Mouse (Mus musculus) spleen, adult 12 weeks (tissue): Measurements from ENCODE around the gene Naip6.
"Not testable (repeated sequence)": the region's sequence is repeated elsewhere in the genome, so short reads cannot be mapped to it uniquely, and the experiment has no call there.

Experiments used
- DNase-seq: peaks from one replicate; pipeline ENCODE4 v3.0.0; 2022; ENCODE audit warnings: low spot score

Gene Naip6

DNA sequence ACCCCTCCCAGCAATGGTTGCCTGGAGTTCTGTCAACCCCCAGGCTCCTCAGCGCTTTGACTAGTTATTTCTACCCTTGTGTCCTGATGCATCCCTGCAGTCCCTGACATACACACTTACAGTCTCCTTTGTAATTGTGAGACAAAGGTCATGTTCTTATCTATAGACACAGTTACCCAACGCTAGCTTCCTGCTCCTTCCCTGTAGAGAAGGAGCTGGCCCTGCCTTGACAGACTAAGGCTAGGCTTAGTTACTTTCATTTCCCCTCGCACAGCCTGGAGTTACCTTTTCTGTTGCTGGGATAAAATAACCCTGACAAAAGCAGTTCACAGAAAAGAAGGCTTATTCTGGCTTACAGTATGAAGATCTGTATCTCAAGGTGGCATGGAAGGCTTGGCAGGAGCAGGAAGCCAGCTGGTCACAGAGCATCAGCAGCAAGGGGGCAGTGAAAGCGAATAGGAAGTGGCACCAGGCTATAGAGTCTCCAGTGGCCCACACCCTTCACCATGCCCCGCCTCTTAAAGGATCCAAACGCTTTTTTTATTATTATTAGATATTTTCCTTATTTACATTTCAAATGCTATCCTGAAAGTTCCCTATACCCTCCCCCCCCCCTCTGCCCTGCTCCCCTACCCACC lies at the start of gene Naip6:
Gene Naip6, minus strand, starts transcription at position 419 of the 638 bp plus-strand sequence.
- not testable (repeated sequence) for DNase-seq

DNA sequence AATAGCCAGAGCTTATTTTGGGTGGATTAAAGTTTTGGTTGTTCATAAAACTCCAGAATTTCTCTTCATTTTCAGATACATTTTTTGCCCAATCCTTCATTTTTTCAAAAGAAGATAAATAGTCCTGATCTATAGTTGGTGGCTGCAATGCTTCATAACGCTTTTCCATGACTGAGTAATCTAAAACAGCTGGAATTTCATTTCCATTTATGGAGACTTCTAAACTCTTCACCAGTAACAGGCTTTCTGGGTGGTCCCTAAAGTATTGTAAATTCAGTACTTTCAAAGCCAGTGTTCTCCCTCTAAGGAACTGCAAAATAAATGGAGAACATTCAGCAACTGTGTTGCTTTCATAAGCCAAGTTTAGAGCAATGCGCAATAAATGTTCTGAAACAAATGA lies 34.8 kb upstream of the Naip6 start:
- not testable (repeated sequence) for DNase-seq

GRCm38 (mm10) chr13:100349510-100350173 lies 32.2 kb upstream of the Naip6 start:
- not testable (repeated sequence) for DNase-seq

- DNase-seq = no peak
These were observed 24.3 kb upstream of the Naip6 start for GRCm38 (mm10) chr13:100341822-100342221.

DNA sequence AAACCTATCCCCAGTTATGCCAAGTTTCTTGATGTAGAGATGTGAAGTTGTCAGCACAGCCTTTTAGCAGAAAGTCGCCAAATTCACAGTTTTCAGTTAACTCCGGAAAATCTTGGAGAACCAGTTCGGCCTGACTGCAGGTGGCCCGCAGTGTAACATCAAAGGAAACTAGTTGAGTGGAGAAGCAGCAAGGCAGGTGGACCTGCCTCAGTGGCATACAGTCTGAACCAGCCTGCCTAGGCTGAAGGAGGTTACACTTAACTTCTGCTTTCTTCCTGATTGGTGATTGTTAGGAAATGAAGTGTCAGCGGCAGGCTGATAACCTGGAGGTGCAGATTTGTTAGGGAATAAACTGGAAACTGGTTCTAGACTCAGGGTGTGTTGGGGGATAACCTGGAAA lies 14.3 kb upstream of the Naip6 start:
- DNase-seq = not testable (repeated sequence)

- not testable (repeated sequence) for DNase-seq
These were observed 11.4 kb upstream of the Naip6 start for GRCm38 (mm10) chr13:100328899-100329298.

DNA sequence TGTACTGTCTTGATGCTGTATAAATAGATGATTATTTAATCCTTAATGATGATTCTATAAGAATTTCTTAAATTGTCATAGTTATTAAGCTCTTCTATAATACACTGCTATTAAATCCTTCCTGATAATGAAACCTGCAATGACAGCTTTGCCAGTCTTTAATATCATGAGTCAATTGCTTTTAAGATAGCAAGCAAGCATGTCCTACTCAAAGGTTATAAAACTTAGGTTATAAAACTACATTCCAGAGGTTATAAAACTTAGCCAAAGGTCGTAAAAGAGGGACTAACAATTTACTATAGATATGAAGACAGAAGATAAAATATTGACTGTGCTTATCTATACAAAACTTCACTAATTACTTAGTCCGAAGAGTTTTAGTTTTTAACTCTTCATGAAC lies 10.6 kb upstream of the Naip6 start:
- not testable (repeated sequence) for DNase-seq

GRCm38 (mm10) chr13:100322266-100322837 lies 4.9 kb upstream of the Naip6 start:
- not testable (repeated sequence) for DNase-seq

- no peak for DNase-seq
These were observed 32.9 kb downstream of the Naip6 start for GRCm38 (mm10) chr13:100284611-100285010.

DNA sequence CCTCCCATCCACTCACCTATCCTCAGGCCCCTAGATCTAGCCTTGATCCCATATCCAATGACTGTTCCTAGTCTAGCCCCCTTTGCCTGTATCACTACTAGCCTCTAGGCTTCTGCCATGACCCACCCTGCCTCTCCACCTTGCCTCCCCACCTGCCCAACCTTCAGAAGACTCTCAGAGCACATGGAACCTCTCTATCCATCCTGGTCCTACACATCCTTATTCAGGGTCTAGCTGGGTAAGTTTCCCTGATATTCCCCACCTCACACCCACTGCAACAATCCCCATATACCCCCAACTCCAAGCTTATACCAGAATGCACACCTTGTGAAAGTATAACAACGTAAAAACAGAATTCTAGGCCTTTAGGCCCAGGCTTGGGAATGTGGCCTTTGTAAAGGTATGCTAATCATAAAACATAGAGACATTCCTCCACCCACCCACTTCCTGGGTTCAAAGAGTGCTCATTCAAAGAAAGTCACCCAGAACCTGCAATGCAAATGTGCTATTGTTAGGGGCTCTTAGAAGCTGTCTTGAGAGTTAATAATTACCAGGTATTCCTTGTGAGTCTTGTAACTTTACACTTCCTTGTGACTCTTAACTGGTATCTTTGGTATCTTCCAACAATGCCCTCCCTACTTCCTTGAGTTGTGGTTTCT lies 45.9 kb downstream of the Naip6 start:
- DNase-seq = not testable (repeated sequence)

- DNase-seq = not testable (repeated sequence)
These were observed 60.5 kb downstream of the Naip6 start for GRCm38 (mm10) chr13:100256996-100257395.

- not testable (repeated sequence) for DNase-seq
These were observed 61.5 kb downstream of the Naip6 start for GRCm38 (mm10) chr13:100255925-100256324.

- DNase-seq = not testable (repeated sequence)
These were observed 65.6 kb downstream of the Naip6 start for GRCm38 (mm10) chr13:100251897-100252296.

- not testable (repeated sequence) for DNase-seq
These were observed 70.5 kb downstream of the Naip6 start for GRCm38 (mm10) chr13:100246896-100247519.

DNA sequence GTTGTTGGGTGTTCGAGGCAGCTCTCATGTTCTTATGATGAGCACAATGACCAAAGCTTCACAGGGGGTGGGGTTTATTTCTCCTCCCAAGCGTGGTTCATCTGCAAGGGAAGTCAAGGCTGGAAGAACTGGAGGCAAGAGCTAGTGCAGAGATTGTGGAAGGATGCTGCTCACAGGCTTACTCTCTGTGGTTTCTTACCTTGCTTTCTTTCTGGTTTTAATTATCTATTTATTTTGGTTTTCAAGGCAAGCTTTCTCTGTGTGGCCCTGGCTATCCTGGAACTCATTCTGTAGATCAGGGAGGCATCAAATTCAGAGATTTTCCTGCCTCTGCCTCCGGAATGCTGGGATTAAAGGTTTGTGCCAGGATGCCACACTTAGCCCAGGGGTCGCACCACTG lies 71.3 kb downstream of the Naip6 start, which contains the start of gene Naip5:
Gene Naip5, minus strand, starts transcription at position 101 of the 400 bp plus-strand sequence.
- not testable (repeated sequence) for DNase-seq

DNA sequence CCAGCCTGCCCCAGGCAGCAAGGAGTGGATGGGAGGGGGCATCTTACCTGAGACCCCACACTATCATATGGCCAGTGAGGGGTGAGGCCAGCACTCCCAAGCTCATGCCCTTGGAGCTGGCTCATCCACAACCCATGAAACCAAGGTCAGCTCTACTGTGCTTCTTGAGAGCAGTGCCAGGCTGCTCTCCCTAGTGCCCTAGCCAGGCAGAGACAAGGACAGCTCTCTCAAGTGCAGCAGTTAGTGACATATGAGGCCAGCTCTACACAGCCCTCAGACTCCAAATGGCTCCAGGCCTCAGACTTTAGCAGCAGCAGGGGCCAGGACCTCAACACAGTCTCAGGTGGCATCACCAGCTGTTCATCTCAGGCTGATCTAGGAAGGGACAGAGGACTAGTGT lies 73.8 kb downstream of the Naip6 start:
- DNase-seq = no peak
